Mouse (Mus musculus) ES-Bruce4 (cell line): ENCODE results near the gene Nle1.

Experiments
- CTCF ChIP-seq: IDR thresholded peaks from one replicate; pipeline ENCODE4 v1.8.1; 2011; ENCODE audit warnings: low read depth, low read length
- EP300 ChIP-seq: IDR thresholded peaks from 2 replicates; pipeline ENCODE4 v1.6.1; 2011; ENCODE audit warnings: low read depth, low read length; ENCODE audit not compliant: insufficient read depth
- POLR2A ChIP-seq: IDR thresholded peaks from one replicate; pipeline ENCODE4 v1.8.1; 2011; ENCODE audit warnings: low read length; ENCODE audit not compliant: insufficient read depth

DNA sequence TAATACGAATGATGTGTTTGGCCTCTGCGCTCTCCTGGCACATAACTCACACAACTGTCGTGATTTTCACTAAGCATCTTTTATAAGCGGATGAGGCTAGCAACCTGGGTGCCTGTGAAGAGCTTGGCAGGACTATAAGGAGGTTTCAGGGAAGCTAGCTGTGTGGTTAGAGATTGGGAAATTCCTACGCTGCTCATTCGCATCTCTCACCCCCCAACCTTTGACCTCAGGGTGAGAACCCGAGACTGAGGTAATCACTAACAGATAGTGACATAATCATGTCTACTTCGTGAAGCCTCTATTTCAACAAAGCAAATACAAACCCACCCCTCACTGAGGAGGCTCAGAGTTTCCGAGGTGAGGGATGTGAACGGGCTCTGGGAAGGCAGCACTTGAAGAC, 12.6 kb upstream of the Nle1 start:
- TF ChIP-seq EP300 (no peak), CTCF (no peak), POLR2A (no peak)
